Mouse (Mus musculus): ENCODE results near the gene Tspan5. TPM values are rescaled to one million over a fixed set of nuclear protein-coding genes. Genes with fewer than 3 reads are reported as not detected.
A peak's percentile ranks its signal among the peaks of the same experiment; 100 is the strongest.

Tspan5 gene
- polyA plus RNA-seq (2012; rRNA removed): 20.3 and 33.0 TPM in 2 replicates

- TF ChIP-seq POLR2A (IDR thresholded peaks at IDR 0.05; ENCODE audit: borderline replicate concordance, extremely low read depth, low read depth, low read length) (peak; percentile 39; the same call in 1 of the 2 replicates), CTCF (IDR thresholded peaks at IDR 0.05; ENCODE audit: insufficient read depth, low read length) (no peak)
- peak; percentile 59 for DNase-seq
- H3K4me3 ChIP-seq (replicated peaks; ENCODE audit: extremely low read depth, low read depth, low read length): peak within 1 kb of the TSS; percentile 84
- WGBS: 3% methylated on average over 99 of the region's 100 CpGs
- 0 out of 2 replicates have a peak, but pooled peaks cover 2% of the 10 kb centered on the region for H3K4me1 ChIP-seq (ENCODE audit: control insufficient read depth, insufficient read depth, low read length)
Measured at GRCm38 (mm10) chr3:138741649-138742565, at the start of gene Tspan5. TSS of gene Tspan5 (plus strand) at chr3:138742195.

GRCm38 (mm10) chr3:138692302-138692701, 49.7 kb upstream of the Tspan5 start:
- 60% methylated on average over 1 of the region's 1 CpGs for WGBS
- TF ChIP-seq CTCF (IDR thresholded peaks at IDR 0.05; ENCODE audit: insufficient read depth, low read length) (no peak), POLR2A (IDR thresholded peaks at IDR 0.05; ENCODE audit: borderline replicate concordance, extremely low read depth, low read depth, low read length) (no peak)
- Histone ChIP-seq H3K4me3 (replicated peaks; ENCODE audit: extremely low read depth, low read depth, low read length) (no peak overlapping the region), H3K4me1 (ENCODE audit: control insufficient read depth, insufficient read depth, low read length) (no peaks in the 10 kb centered on the region)
- DNase-seq: no peak

GRCm38 (mm10) chr3:138703399-138703798, 38.6 kb upstream of the Tspan5 start:
- WGBS: 69% methylated on average over 12 of the region's 12 CpGs
- TF ChIP-seq CTCF (IDR thresholded peaks at IDR 0.05; ENCODE audit: insufficient read depth, low read length) (no peak), POLR2A (IDR thresholded peaks at IDR 0.05; ENCODE audit: borderline replicate concordance, extremely low read depth, low read depth, low read length) (no peak)
- H3K4me1 ChIP-seq (ENCODE audit: control insufficient read depth, insufficient read depth, low read length): no peaks in the 10 kb centered on the region
- DNase-seq: no peak
- no peak overlapping the region for H3K4me3 ChIP-seq (replicated peaks; ENCODE audit: extremely low read depth, low read depth, low read length)

- DNase-seq: no peak
- no peak for TF ChIP-seq POLR2A (IDR thresholded peaks at IDR 0.05; ENCODE audit: borderline replicate concordance, extremely low read depth, low read depth, low read length)
- no peak for TF ChIP-seq CTCF (IDR thresholded peaks at IDR 0.05; ENCODE audit: insufficient read depth, low read length)
- WGBS: 65% methylated on average over 9 of the region's 9 CpGs
- Histone ChIP-seq H3K4me3 (replicated peaks; ENCODE audit: extremely low read depth, low read depth, low read length) (no peak overlapping the region), H3K4me1 (ENCODE audit: control insufficient read depth, insufficient read depth, low read length) (no peaks in the 10 kb centered on the region)
Measured at GRCm38 (mm10) chr3:138704469-138704868, 37.5 kb upstream of the Tspan5 start.

GRCm38 (mm10) chr3:138705875-138706274, 36.1 kb upstream of the Tspan5 start:
- Histone ChIP-seq H3K4me1 (ENCODE audit: control insufficient read depth, insufficient read depth, low read length) (no peaks in the 10 kb centered on the region), H3K4me3 (replicated peaks; ENCODE audit: extremely low read depth, low read depth, low read length) (no peak overlapping the region)
- 73% methylated on average over 14 of the region's 14 CpGs for WGBS
- no peak for DNase-seq
- TF ChIP-seq CTCF (IDR thresholded peaks at IDR 0.05; ENCODE audit: insufficient read depth, low read length): no peak
- no peak for TF ChIP-seq POLR2A (IDR thresholded peaks at IDR 0.05; ENCODE audit: borderline replicate concordance, extremely low read depth, low read depth, low read length)

GRCm38 (mm10) chr3:138709183-138709582, 32.8 kb upstream of the Tspan5 start:
- WGBS: 56% methylated on average over 5 of the region's 5 CpGs
- H3K4me3 ChIP-seq (replicated peaks; ENCODE audit: extremely low read depth, low read depth, low read length): no peak overlapping the region
- no peaks in the 10 kb centered on the region for H3K4me1 ChIP-seq (ENCODE audit: control insufficient read depth, insufficient read depth, low read length)
- no peak for TF ChIP-seq CTCF (IDR thresholded peaks at IDR 0.05; ENCODE audit: insufficient read depth, low read length)
- TF ChIP-seq POLR2A (IDR thresholded peaks at IDR 0.05; ENCODE audit: borderline replicate concordance, extremely low read depth, low read depth, low read length): no peak
- no peak for DNase-seq

- TF ChIP-seq POLR2A (IDR thresholded peaks at IDR 0.05; ENCODE audit: borderline replicate concordance, extremely low read depth, low read depth, low read length): no peak
- TF ChIP-seq CTCF (IDR thresholded peaks at IDR 0.05; ENCODE audit: insufficient read depth, low read length): no peak
- no peak for DNase-seq
- Histone ChIP-seq H3K4me3 (replicated peaks; ENCODE audit: extremely low read depth, low read depth, low read length) (no peak overlapping the region), H3K4me1 (ENCODE audit: control insufficient read depth, insufficient read depth, low read length) (no peaks in the 10 kb centered on the region)
- 84% methylated on average over 4 of the region's 4 CpGs for WGBS
Measured at GRCm38 (mm10) chr3:138711971-138712370, 30.0 kb upstream of the Tspan5 start.

GRCm38 (mm10) chr3:138712452-138713140, 29.4 kb upstream of the Tspan5 start:
- TF ChIP-seq CTCF (IDR thresholded peaks at IDR 0.05; ENCODE audit: insufficient read depth, low read length): no peak
- no peak for TF ChIP-seq POLR2A (IDR thresholded peaks at IDR 0.05; ENCODE audit: borderline replicate concordance, extremely low read depth, low read depth, low read length)
- 73% methylated on average over 11 of the region's 11 CpGs for WGBS
- no peaks in the 10 kb centered on the region for H3K4me1 ChIP-seq (ENCODE audit: control insufficient read depth, insufficient read depth, low read length)
- DNase-seq: no peak
- no peak overlapping the region for H3K4me3 ChIP-seq (replicated peaks; ENCODE audit: extremely low read depth, low read depth, low read length)

- 56% methylated on average over 6 of the region's 6 CpGs for WGBS
- DNase-seq: no peak
- H3K4me1 ChIP-seq (ENCODE audit: control insufficient read depth, insufficient read depth, low read length): no peaks in the 10 kb centered on the region
- TF ChIP-seq POLR2A (IDR thresholded peaks at IDR 0.05; ENCODE audit: borderline replicate concordance, extremely low read depth, low read depth, low read length) (no peak), CTCF (IDR thresholded peaks at IDR 0.05; ENCODE audit: insufficient read depth, low read length) (no peak)
- H3K4me3 ChIP-seq (replicated peaks; ENCODE audit: extremely low read depth, low read depth, low read length): no peak overlapping the region
Measured at GRCm38 (mm10) chr3:138713141-138713540, 28.9 kb upstream of the Tspan5 start.

Data from lung, adult 2 months (tissue).